Mouse (Mus musculus) midbrain, postnatal 0 days (tissue): Measurements from ENCODE around the gene Nsmf. TPM values are rescaled to one million over a fixed set of nuclear protein-coding genes. Genes with fewer than 3 reads are reported as not detected.

Experiments used
- ATAC-seq: fragments of 200-750 bp; cut with Nextera tagmentation; 2 replicates; pipeline ENCODE4 v1.8.0; 2017; ENCODE audit warnings: moderate number of reproducible peaks, mild to moderate bottlenecking, moderate TSS enrichment, moderate library complexity; ENCODE audit not compliant: low FRiP score
- DNase-seq: peaks from one replicate; pipeline ENCODE4 v3.0.0-alpha.2; 2015; ENCODE audit warnings: low spot score
- H3K27ac ChIP-seq: fragments of 300-500 bp; sonication (generic); 2 replicates; pipeline ENCODE4 v1.5.1; 2014; ENCODE audit warnings: low read depth, mild to moderate bottlenecking, low read length, mixed read lengths
- H3K27me3 ChIP-seq: fragments of 300-500 bp; sonication (generic); 2 replicates; pipeline ENCODE4 v1.6.1; 2014; ENCODE audit warnings: low read length, control low read depth, mixed read lengths; ENCODE audit not compliant: insufficient read depth
- H3K36me3 ChIP-seq: fragments of 300-500 bp; sonication (generic); 2 replicates; pipeline ENCODE4 v1.6.1; 2014; ENCODE audit warnings: low read length, control low read depth, mixed read lengths; ENCODE audit not compliant: insufficient read depth
- H3K4me1 ChIP-seq: fragments of 300-500 bp; sonication (generic); 2 replicates; pipeline ENCODE4 v1.6.1; 2014; ENCODE audit warnings: mild to moderate bottlenecking, control low read depth, antibody characterized with exemption, low read length, mixed read lengths; ENCODE audit not compliant: insufficient read depth
- H3K4me2 ChIP-seq: fragments of 300-500 bp; sonication (generic); 2 replicates; pipeline ENCODE4 v1.6.1; 2014; ENCODE audit warnings: low read depth, mild to moderate bottlenecking, low read length, mixed read lengths; ENCODE audit not compliant: poor library complexity, severe bottlenecking
- H3K4me3 ChIP-seq: fragments of 300-500 bp; sonication (generic); 2 replicates; pipeline ENCODE4 v1.5.1; 2014; ENCODE audit warnings: low read depth, mild to moderate bottlenecking, low read length, moderate library complexity
- H3K9ac ChIP-seq: fragments of 300-500 bp; sonication (generic); replicated peaks from 2 replicates; pipeline ENCODE4 v1.6.1; 2014; ENCODE audit warnings: mild to moderate bottlenecking, low read length, moderate library complexity, mixed read lengths; ENCODE audit not compliant: poor library complexity, severe bottlenecking
- H3K9me3 ChIP-seq: fragments of 300-500 bp; sonication (generic); 2 replicates; pipeline ENCODE4 v1.6.1; 2016; ENCODE audit warnings: low read length, control low read depth
- CTCF ChIP-seq: IDR thresholded peaks from 2 replicates; pipeline ENCODE4 v1.5.1; 2016; ENCODE audit warnings: antibody characterized with exemption, mild to moderate bottlenecking
- WGBS: fragments of 180-500 bp; shearing (Covaris S2); extraction: QIAGEN DNeasy Blood & Tissue Kit; methylation state at CpG from one replicate; pipeline ENCODE4 v1.1.7; 2014; 5-methylcytosine and 5-hydroxymethylcytosine counted together
- polyA plus RNA-seq: library from polyadenylated mRNA; unstranded; fragments of >200 nt; fragmentation: Nextera tagmentation; extraction: Ambion mirVana; gene quantifications from 2 replicates; pipeline ENCODE4 v1.2.1, GENCODE M21; 2015
- total RNA-seq: library from RNA; depleted of rRNA; stranded (reverse); fragments of >200 nt; gene quantifications from 2 replicates; pipeline ENCODE4 v1.2.3, GENCODE M21; 2014; rRNA removed

Gene Nsmf
- 266 and 278 TPM in 2 replicates for total RNA-seq
- 182 and 187 TPM in 2 replicates for polyA plus RNA-seq

DNA sequence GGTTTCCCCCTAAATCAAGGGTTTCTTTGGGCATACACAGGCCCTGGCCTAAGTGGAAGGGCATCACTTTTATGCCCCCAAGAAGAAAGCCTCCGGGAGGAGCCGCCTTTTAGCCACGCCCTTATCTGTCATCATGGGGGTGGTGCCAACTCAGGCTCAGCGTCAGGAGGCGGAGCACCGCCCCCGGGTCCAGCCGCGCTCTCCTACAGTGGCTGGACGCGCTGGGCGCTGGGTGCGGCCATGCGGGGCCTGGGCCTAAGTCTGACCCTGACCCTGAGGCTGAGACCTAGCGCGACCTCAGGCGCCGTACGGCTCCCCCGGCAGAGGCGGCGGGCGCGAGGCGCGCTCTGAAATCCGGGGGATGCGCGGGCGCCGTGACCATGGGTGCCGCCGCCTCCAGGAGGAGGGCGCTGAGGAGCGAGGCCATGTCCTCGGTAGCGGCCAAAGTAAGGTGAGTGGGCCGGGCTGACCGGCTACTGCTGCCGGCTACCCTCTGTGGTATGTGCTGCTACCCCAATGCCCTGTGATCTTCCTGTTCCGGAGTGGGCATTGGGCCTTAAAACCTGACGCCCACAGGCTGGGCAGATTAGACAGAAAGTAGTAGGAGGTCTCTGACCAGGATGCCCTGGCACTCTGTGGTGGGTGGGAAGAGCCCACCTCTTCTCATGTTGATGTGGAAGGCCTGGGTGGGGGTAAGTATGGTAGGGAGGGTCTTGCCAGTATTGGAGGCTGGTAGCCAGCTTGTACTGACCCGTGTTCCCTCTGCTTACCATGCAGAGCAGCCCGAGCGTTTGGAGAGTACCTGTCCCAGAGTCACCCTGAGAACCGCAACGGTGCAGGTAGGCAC is at the start of gene Nsmf:
Nsmf (plus strand) TSS at position 135 of the 847 bp plus-strand sequence.
- Histone ChIP-seq H3K27me3 (no peaks in the 10 kb centered on the region), H3K4me3 (peak within 1 kb of the TSS; percentile 69), H3K36me3 (peaks cover 27% of the 10 kb centered on the region), H3K9ac (peak within 1 kb of the TSS; percentile 69), H3K4me1 (peaks cover 12% of the 10 kb centered on the region; the same call in 1 of the 2 replicates), H3K4me2 (peak within 1 kb of the TSS; percentile 76), H3K9me3 (no peaks in the 10 kb centered on the region), H3K27ac (peak within 1 kb of the TSS; percentile 71)
- DNase-seq: peak; percentile 85
- peak; percentile 86 for ATAC-seq
- 4% methylated on average over 46 of the region's 47 CpGs for WGBS
- peak; percentile 31 for TF ChIP-seq CTCF

DNA sequence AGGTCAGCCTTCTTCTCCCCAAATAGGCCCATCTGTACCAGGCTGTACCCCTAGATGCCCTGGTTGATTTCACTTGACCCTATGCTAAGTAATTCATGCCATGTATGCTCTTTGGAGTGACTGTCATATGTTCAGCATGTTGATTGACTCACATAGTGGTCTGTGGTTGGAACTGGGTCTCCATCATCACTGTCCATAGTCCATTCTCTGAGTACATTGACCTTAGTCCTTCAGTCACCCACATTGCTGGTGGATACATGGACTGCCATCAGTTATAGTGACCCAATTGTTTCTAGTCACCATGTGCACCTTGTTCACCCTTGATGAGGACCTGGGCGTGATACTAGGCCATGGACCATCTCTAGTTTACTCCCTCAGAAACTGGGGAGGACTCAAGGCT is 47.4 kb upstream of the Nsmf start:
- WGBS: 94% methylated on average over 1 of the region's 1 CpGs
- DNase-seq: no peak

GRCm38 (mm10) chr2:25008250-25008649 is 45.9 kb upstream of the Nsmf start:
- Histone ChIP-seq H3K27me3 (no peaks in the 10 kb centered on the region), H3K4me2 (no peak overlapping the region), H3K9me3 (no peaks in the 10 kb centered on the region), H3K4me1 (no peaks in the 10 kb centered on the region), H3K36me3 (no peaks in the 10 kb centered on the region), H3K9ac (no peak overlapping the region), H3K27ac (no peak overlapping the region), H3K4me3 (no peak overlapping the region)
- ATAC-seq (no peak), DNase-seq (no peak)
- no peak for TF ChIP-seq CTCF

More for the DNA sequence above, 47.4 kb upstream of the Nsmf start:
- Histone ChIP-seq H3K4me3 (no peak overlapping the region), H3K27me3 (no peaks in the 10 kb centered on the region), H3K4me2 (no peak overlapping the region), H3K9me3 (no peaks in the 10 kb centered on the region), H3K9ac (no peak overlapping the region), H3K27ac (no peak overlapping the region), H3K36me3 (no peaks in the 10 kb centered on the region), H3K4me1 (no peaks in the 10 kb centered on the region)
- ATAC-seq: no peak
- TF ChIP-seq CTCF: no peak

GRCm38 (mm10) chr2:25022678-25023077 is 31.5 kb upstream of the Nsmf start:
- Histone ChIP-seq H3K9me3 (no peaks in the 10 kb centered on the region), H3K4me3 (no peak overlapping the region), H3K27me3 (no peaks in the 10 kb centered on the region), H3K36me3 (0 out of 2 replicates have a peak, but pooled peaks cover 3% of the 10 kb centered on the region), H3K4me2 (no peak overlapping the region), H3K4me1 (no peaks in the 10 kb centered on the region), H3K9ac (no peak overlapping the region), H3K27ac (no peak overlapping the region)
- WGBS: 83% methylated on average over 1 of the region's 1 CpGs
- peak; percentile 32; the same call in 1 of the 2 replicates for TF ChIP-seq CTCF
- no peak for ATAC-seq
- DNase-seq: no peak

DNA sequence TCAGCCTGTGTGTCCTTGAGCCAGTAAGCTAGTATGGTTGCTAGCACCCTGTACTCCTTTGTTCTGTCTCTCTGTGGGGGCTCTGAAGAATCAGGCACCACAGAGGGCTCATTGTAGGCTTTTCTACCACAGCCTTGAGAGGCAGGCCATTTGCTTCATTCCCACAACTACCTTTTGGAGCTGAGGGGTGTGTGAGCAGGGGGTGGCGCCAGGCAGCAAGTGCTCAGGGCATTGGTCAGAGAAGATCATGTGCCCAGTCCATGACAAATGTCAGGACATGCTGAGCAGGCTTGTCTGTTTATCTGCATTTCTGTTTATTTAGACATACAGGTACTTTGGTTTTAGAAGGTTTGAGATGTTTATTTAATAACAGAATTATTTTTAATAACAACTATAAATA is 29.0 kb upstream of the Nsmf start:
- Histone ChIP-seq H3K4me2 (no peak overlapping the region), H3K9ac (no peak overlapping the region), H3K4me3 (no peak overlapping the region), H3K27ac (no peak overlapping the region), H3K4me1 (no peaks in the 10 kb centered on the region), H3K36me3 (no peaks in the 10 kb centered on the region), H3K27me3 (no peaks in the 10 kb centered on the region), H3K9me3 (no peaks in the 10 kb centered on the region)
- TF ChIP-seq CTCF: no peak
- DNase-seq (no peak), ATAC-seq (no peak)
- 95% methylated on average over 1 of the region's 1 CpGs for WGBS

- WGBS: 98% methylated on average over 4 of the region's 4 CpGs
- DNase-seq (no peak), ATAC-seq (no peak)
These were observed 19.2 kb upstream of the Nsmf start for GRCm38 (mm10) chr2:25034994-25035393.

More at GRCm38 (mm10) chr2:25034994-25035393, 19.2 kb upstream of the Nsmf start:
- Histone ChIP-seq H3K4me3 (no peak overlapping the region), H3K27me3 (no peaks in the 10 kb centered on the region), H3K27ac (no peak overlapping the region), H3K4me1 (no peaks in the 10 kb centered on the region), H3K4me2 (no peak overlapping the region), H3K9me3 (no peaks in the 10 kb centered on the region), H3K36me3 (no peaks in the 10 kb centered on the region), H3K9ac (no peak overlapping the region)
- TF ChIP-seq CTCF: no peak
